Mouse (Mus musculus) heart, adult 2 months (tissue): ENCODE measurements around the gene Tcf19.

Source experiments
- CTCF ChIP-seq: fragments of 200-600 bp; IDR thresholded peaks from 2 replicates; pipeline ENCODE4 v1.8.1; 2022; ENCODE audit warnings: antibody characterized with exemption, mild to moderate bottlenecking, moderate library complexity
- EP300 ChIP-seq: fragments of 200-500 bp; IDR thresholded peaks from 2 replicates; pipeline ENCODE4 v1.6.1; 2011; ENCODE audit warnings: low read depth, low read length, control low read depth; ENCODE audit not compliant: insufficient read depth
- POLR2A ChIP-seq: fragments of 200-500 bp; IDR thresholded peaks from 2 replicates; pipeline ENCODE4 v1.6.1; 2011; ENCODE audit warnings: mild to moderate bottlenecking, low read depth, low read length, control low read depth; ENCODE audit not compliant: insufficient read depth

GRCm38 (mm10) chr17:35556186-35556765 is 39.7 kb upstream of the Tcf19 start:
- TF ChIP-seq CTCF (no peak), EP300 (no peak), POLR2A (no peak)
